Mouse (Mus musculus) small intestine, adult 2 months (tissue): ENCODE data around the gene Zg16. TPM values are rescaled to one million over a fixed set of nuclear protein-coding genes. Genes with fewer than 3 reads are reported as not detected.
A peak's percentile ranks its signal among the peaks of the same experiment; 100 is the strongest.

Experiments
- H3K27ac ChIP-seq: fragments of 200-500 bp; 2 replicates; pipeline ENCODE4 v1.5.1; 2012; ENCODE audit warnings: low read depth, low read length, control low read depth, inconsistent platforms; ENCODE audit not compliant: insufficient read depth
- H3K27me3 ChIP-seq: fragments of 200-500 bp; 2 replicates; pipeline ENCODE4 v1.6.1; 2012; ENCODE audit warnings: mild to moderate bottlenecking, moderate library complexity, low read length, inconsistent platforms; ENCODE audit not compliant: control insufficient read depth, insufficient read depth
- H3K36me3 ChIP-seq: fragments of 200-500 bp; 2 replicates; pipeline ENCODE4 v1.6.1; 2012; ENCODE audit warnings: mild to moderate bottlenecking, low read length, control low read depth, inconsistent platforms; ENCODE audit not compliant: control insufficient read depth, insufficient read depth
- H3K4me1 ChIP-seq: fragments of 200-500 bp; 2 replicates; pipeline ENCODE4 v1.6.1; 2012; ENCODE audit warnings: low read length, inconsistent platforms, mixed read lengths; ENCODE audit not compliant: control insufficient read depth, insufficient read depth, insufficient read length
- H3K4me3 ChIP-seq: fragments of 200-500 bp; 2 replicates; pipeline ENCODE4 v1.5.1; 2012; ENCODE audit warnings: low read depth, mild to moderate bottlenecking, control low read depth, inconsistent platforms, low read length, moderate library complexity
- CTCF ChIP-seq: fragments of 200-500 bp; IDR thresholded peaks from 2 replicates; pipeline ENCODE4 v1.5.1; 2012; ENCODE audit warnings: low read depth, mild to moderate bottlenecking, control low read depth, inconsistent platforms, low read length, moderate library complexity, mixed read lengths; ENCODE audit not compliant: insufficient replicate concordance, insufficient read length; ENCODE audit errors: extremely low read depth
- POLR2A ChIP-seq: fragments of 200-500 bp; IDR thresholded peaks from 2 replicates; pipeline ENCODE4 v1.6.1; 2012; ENCODE audit warnings: low read depth, mild to moderate bottlenecking, control low read depth, inconsistent platforms, low read length, moderate library complexity
- WGBS: fragments of 180-500 bp; shearing (Covaris S2); methylation state at CpG from one replicate; pipeline ENCODE4 v1.1.7; 2018; 5-methylcytosine and 5-hydroxymethylcytosine counted together
- polyA plus RNA-seq: library from polyadenylated mRNA; depleted of rRNA; stranded (reverse); fragments of >200 nt; gene quantifications from 2 replicates; pipeline ENCODE4 v1.2.3, GENCODE M21; 2012

Gene Zg16
- polyA plus RNA-seq, 1 experiment = 5,350 TPM

- Histone ChIP-seq H3K4me1 (peaks cover 7% of the 10 kb centered on the region), H3K27me3 (no peaks in the 10 kb centered on the region), H3K36me3 (peaks cover 21% of the 10 kb centered on the region), H3K27ac (peak overlapping the region; percentile 85), H3K4me3 (peak overlapping the region; percentile 92)
- TF ChIP-seq POLR2A (no peak), CTCF (no peak)
- WGBS = 38% methylated on average over 8 of the region's 8 CpGs
These were observed 59.2 kb downstream of the Zg16 start for GRCm38 (mm10) chr7:127027885-127028284.

DNA sequence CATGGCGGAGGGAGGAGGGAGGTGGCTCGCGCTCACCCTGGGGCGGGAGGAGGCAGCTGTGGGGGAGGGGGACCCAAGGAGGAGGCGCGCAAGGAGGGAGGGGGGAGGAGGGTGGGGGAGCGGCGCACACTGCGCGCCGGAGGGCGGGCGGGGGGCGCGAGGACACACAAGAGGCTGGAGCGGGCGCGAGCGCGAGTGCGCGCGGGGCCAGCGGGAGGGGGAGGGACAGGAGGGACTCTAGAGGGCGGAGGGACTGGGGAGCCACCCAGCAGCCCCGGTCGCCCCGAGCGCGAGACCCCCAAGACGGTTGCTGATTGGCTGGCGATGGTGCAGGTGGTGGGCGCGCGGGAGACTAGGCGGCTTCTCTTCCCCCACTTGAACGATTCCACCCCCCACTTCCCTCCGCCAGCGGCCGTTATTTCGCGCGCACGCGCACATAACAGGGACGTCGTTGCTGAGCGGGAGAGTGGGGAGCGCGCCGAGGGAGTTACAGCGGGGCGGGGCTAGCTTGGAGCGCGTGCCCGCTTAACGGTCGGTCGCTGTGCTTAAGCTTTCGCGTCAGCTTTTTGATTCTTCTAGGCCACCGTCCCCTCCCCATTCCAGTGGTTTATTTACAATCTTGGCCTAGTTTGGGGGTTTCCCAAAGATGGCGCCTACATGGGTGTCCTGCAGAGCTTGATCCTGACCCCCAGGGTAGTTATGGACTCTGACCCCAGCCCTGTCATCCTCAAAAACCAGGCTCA lies 60.0 kb downstream of the Zg16 start, which contains the start of gene Maz:
Maz (minus strand) TSS at position 54 of the 743 bp plus-strand sequence.
- 1% methylated on average over 53 of the region's 63 CpGs for WGBS
- Histone ChIP-seq H3K36me3 (peaks cover 24% of the 10 kb centered on the region), H3K4me3 (peak within 1 kb of the TSS; percentile 92), H3K27ac (peak within 1 kb of the TSS; percentile 87), H3K27me3 (no peaks in the 10 kb centered on the region), H3K4me1 (peaks cover 7% of the 10 kb centered on the region)
- TF ChIP-seq CTCF (no peak), POLR2A (peak; percentile 46; the same call in 1 of the 2 replicates)

DNA sequence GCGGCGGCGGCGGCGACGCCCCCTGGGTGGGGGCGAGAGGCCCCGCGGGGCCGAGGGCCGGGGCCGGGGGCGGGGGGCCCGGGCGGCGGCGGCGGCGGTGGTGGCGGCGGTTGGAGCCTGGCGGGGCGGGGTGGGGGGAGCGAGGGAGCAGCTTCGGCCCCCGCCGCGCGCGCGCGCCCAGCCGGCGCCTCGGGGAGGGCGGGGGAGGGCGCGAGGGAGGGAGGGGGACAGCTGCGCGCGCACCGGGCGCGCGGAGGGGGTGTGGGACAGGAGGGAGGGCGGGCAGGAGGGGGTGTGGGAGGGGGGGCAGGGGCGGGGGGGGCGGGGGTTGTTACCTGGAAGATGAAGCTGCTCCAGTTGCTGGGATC lies 60.5 kb downstream of the Zg16 start:
- no peaks in the 10 kb centered on the region for H3K27me3 ChIP-seq
- no peak overlapping the region for H3K27ac ChIP-seq
- H3K4me3 ChIP-seq = peak overlapping the region; percentile 92
- 3% methylated on average over 11 of the region's 48 CpGs for WGBS
- H3K36me3 ChIP-seq = peaks cover 22% of the 10 kb centered on the region
- TF ChIP-seq CTCF = no peak
- no peak for TF ChIP-seq POLR2A
- peaks cover 7% of the 10 kb centered on the region for H3K4me1 ChIP-seq

GRCm38 (mm10) chr7:127026161-127026600 lies 60.9 kb downstream of the Zg16 start:
- H3K27me3 ChIP-seq = no peaks in the 10 kb centered on the region
- peak overlapping the region; percentile 72 for H3K27ac ChIP-seq
- TF ChIP-seq POLR2A (no peak), CTCF (no peak)
- WGBS = 1% methylated on average over 44 of the region's 48 CpGs
- peak overlapping the region; percentile 74 for H3K4me3 ChIP-seq
- H3K4me1 ChIP-seq = peaks cover 9% of the 10 kb centered on the region
- H3K36me3 ChIP-seq = peaks cover 22% of the 10 kb centered on the region

- H3K36me3 ChIP-seq = peaks cover 22% of the 10 kb centered on the region
- WGBS = under 1% methylated on average over 65 of the region's 65 CpGs
- H3K4me1 ChIP-seq = peaks cover 13% of the 10 kb centered on the region
- H3K27me3 ChIP-seq = no peaks in the 10 kb centered on the region
- peak overlapping the region; percentile 74 for H3K4me3 ChIP-seq
- TF ChIP-seq CTCF (no peak), POLR2A (no peak; the same call in 1 of the 2 replicates)
- peak overlapping the region; percentile 42 for H3K27ac ChIP-seq
These were observed 61.5 kb downstream of the Zg16 start for GRCm38 (mm10) chr7:127025556-127026160.

GRCm38 (mm10) chr7:127024755-127025555 lies 62.2 kb downstream of the Zg16 start:
- TF ChIP-seq CTCF (peak; percentile 44; the same call in 1 of the 2 replicates), POLR2A (peak; percentile 20; the same call in 1 of the 2 replicates)
- Histone ChIP-seq H3K4me1 (peaks cover 13% of the 10 kb centered on the region), H3K27me3 (no peaks in the 10 kb centered on the region), H3K36me3 (peaks cover 22% of the 10 kb centered on the region), H3K27ac (peak overlapping the region; percentile 42), H3K4me3 (peak overlapping the region; percentile 74)
- 2% methylated on average over 30 of the region's 30 CpGs for WGBS
